Mouse (Mus musculus): ENCODE results near the gene Lag3.

- TF ChIP-seq GATA2 (IDR thresholded peaks at IDR 0.05; ENCODE audit: borderline replicate concordance, low read depth, low read length) (no peak), CTCF (IDR thresholded peaks at IDR 0.05; ENCODE audit: low read depth, low read length) (peak; percentile 27; the same call in 1 of the 2 replicates), GATA1 (IDR thresholded peaks at IDR 0.05; ENCODE audit: borderline replicate concordance, low read length) (no peak)
Measured at GRCm38 (mm10) chr6:124904161-124904981, 7.1 kb downstream of the Lag3 start.
